Mouse (Mus musculus): ENCODE measurements around the gene Fbxw22.
"Not testable (repeated sequence)": the region's sequence is repeated elsewhere in the genome, so short reads cannot be mapped to it uniquely, and the experiment has no call there.

The Fbxw22 gene

GRCm38 (mm10) chr9:109404196-109404595 lies at the start of gene Fbxw22:
Fbxw22 (minus strand) TSS chr9:109404296.
- DNase-seq: not testable (repeated sequence)

- no peak for DNase-seq
These were observed 44.9 kb upstream of the Fbxw22 start, which contains the start of gene Fbxw16 for GRCm38 (mm10) chr9:109449040-109449439. Fbxw16 (minus strand) TSS chr9:109449140.

GRCm38 (mm10) chr9:109432956-109433355 lies 28.9 kb upstream of the Fbxw22 start:
- DNase-seq: no peak

- not testable (repeated sequence) for DNase-seq
These were observed 64.5 kb downstream of the Fbxw22 start, which contains the start of gene Fbxw28 for GRCm38 (mm10) chr9:109339559-109339958. Fbxw28 (minus strand) TSS chr9:109339659.
